Mouse (Mus musculus) left cerebral cortex, adult 9 months (tissue): Measurements from ENCODE around the gene Hhat.
A peak's percentile ranks its signal among the peaks of the same experiment; 100 is the strongest.

Experiments
- DNase-seq, 2 experiments: peaks; one replicate each; pipeline ENCODE4 v3.0.0; 2022; ENCODE audit warnings: low spot score in 2 of 2

Hhat gene

DNA sequence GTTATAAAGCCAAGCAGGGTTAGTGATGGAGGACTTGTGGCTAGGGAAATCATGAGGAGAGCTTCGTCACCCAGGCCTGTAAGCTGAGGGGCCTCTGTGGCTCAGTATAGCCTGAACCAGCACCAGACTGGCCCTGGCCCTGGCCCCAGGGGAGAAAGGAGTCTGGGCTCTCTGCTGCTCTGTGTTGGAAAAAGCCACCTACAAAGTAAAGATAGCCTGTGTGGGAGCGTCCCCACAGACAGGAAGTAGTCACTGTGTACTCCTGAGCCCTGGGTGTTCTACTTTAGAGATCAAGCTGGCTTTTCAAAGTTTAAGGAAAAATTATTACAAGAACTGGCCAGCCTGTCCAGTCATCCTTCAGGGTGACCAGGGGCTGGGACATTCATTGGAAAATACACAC lies 273.5 kb downstream of the Hhat start:
- no peak for DNase-seq

DNA sequence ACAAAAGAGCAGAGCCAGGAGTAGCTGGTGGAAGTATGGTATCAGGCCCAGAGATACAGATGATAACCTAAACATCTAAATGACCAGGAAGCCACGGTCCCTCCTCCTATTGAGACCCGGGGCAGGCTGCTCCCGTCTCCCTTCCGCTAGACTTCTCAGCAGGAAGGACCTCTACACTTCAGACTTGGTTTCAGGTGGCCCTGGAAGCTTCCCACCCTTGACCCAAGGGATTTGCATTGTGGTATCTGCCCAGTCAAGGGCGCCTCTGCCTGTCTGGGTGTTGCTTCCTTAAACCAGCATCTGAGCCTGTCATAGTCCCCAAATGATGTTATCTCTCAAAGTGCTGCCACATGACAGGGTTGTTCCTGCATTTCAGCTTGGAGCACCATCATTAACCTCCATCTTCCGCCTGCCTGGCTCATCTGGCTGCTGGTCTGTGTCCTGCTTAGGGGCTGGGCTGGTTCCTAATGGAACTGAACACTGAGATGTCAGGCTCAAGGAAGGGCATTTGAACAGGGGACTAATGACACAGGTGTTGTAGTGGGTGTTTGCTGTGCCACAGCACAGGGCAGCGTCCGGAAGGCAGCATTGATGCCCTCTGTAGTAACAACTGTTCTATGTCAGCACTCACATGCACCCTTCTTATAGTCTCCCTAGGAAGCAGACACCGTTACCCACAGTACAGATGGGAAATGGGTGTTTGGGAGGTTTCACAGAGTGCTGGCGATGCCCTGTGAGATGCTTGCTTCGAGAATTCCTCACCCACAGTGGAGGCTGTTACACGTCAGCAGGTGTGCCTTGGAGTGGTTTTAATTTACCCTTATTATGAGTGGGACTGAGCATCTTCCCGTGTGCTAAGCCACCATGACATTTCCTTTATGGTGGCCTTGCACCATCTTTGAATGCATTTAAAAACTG lies 280.9 kb downstream of the Hhat start:
- no peak for DNase-seq

- DNase-seq, result no peak
These were observed 283.5 kb downstream of the Hhat start for GRCm38 (mm10) chr1:192487571-192487970.

DNA sequence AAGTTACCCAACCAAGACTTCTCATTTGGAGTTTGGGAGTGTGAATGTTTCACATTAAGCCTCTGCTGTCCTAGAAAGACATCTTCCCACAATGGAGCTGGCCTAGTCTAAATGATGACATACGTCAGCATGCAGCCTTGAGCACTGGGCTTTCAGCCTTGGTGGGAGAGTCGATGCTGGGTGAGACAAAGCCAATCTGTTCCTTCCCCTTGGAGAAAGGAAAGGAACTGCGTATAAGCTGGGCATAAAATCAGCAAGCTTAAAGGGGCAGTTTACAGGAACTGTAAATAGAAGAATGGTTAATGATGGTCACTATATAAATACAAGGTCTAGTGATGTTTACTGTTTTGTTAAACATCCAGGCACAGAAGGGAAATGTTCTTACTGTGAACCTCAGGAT lies 286.0 kb downstream of the Hhat start:
- DNase-seq, result no peak

DNA sequence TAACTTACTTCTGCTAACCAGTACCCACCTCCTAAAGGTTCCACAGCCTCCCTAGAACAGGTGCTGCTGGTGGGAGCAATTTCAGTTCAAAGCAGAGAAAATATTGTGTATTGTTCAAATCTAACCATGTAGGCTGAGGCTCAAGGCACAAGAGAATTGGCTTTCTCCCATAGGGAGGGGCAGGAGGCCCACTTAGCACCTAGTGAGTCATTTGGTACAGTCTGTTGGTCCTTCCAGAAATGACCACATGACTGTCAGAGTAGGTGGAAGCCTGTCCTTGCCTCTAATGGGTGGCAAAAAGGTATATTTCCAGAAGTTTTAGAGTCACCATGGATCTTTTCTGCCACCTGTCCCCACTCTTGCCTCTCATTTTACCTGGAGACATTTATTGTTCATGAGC lies 289.6 kb downstream of the Hhat start:
- peak in 1 of 2 experiments; percentile 34 for DNase-seq

- DNase-seq, result peak; percentile 27 to 44
These were observed 290.8 kb downstream of the Hhat start for GRCm38 (mm10) chr1:192480072-192480784.

GRCm38 (mm10) chr1:192478176-192478575 lies 292.8 kb downstream of the Hhat start:
- DNase-seq, result no peak

DNA sequence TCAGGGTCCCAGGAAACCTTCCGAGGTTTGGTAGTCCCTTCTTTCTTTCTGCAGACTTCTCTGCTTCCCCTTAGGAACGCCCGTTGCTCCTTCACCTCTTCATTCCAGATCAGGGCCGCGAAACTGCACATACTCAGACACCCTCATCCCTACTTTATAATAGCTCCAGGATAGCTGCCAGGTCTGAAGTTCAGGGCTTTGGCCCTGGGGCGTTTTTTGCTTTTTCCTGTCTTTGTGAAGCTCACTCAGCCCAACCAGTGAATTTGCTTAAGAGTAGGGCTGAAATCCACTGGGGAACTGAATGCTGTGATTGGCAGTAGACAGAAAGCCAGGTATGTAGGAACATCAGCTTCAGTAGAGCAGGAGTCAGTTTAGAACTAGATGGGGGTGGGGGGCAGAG lies 293.5 kb downstream of the Hhat start:
- DNase-seq, result no peak

DNA sequence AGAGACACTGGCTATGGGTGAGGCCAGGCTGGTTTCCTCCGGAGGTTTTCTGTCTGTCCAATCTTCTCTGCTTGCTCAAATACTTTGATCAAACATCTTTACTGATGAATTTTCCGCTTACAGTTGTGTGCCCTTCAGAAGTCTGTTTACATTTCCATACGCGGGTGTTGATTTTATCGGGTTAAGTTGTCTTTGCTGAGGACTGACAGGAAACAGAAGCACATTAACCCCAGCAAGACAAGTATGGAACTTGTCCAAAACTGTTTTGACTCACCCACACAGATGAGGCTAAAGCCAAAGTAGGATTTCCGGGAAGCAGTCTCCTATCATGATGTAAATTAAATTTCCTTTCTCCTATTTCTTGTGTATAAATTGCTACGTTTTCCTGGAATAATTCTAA lies 294.3 kb downstream of the Hhat start:
- DNase-seq, result no peak

DNA sequence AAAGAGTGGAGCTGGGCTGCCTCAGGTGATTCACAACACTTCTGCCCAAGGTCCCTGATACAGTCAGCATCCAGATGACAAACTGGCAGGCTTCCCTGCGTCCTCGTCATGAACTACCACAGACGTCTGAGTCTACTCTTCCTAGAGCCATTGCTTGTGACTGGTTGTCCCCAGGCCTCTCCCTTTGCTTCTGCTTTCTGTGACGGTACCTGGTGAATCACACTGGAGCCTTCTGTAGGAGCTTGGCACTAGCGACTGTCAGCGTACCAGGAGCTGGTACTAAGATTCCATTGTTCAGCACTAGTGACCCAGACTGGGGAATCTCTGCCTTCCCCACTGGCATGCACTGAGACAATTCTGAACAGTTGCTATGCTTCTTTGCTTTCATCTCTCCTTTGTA lies 297.9 kb downstream of the Hhat start:
- no peak for DNase-seq

GRCm38 (mm10) chr1:192472366-192472765 lies 298.7 kb downstream of the Hhat start:
- DNase-seq, result no peak

DNA sequence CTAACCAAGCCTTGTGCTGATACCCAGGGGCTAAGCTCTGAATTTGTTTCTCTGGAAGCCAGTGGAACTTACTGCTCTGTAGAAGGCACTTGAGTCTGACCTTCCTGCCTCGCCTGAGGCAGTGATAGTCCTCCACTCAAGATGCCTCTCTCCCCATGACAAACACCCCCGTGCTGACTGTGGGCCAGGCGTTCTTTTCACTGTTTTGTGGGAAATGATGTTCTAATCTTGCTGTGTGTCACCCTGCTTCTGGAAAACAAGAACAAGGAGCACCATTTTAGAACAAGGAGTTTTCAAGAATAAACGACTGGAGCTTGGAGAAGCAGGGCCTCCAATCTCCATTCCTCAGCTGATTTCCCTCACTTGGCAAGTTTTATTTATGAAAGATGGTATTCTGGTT lies 307.3 kb downstream of the Hhat start:
- no peak for DNase-seq

DNA sequence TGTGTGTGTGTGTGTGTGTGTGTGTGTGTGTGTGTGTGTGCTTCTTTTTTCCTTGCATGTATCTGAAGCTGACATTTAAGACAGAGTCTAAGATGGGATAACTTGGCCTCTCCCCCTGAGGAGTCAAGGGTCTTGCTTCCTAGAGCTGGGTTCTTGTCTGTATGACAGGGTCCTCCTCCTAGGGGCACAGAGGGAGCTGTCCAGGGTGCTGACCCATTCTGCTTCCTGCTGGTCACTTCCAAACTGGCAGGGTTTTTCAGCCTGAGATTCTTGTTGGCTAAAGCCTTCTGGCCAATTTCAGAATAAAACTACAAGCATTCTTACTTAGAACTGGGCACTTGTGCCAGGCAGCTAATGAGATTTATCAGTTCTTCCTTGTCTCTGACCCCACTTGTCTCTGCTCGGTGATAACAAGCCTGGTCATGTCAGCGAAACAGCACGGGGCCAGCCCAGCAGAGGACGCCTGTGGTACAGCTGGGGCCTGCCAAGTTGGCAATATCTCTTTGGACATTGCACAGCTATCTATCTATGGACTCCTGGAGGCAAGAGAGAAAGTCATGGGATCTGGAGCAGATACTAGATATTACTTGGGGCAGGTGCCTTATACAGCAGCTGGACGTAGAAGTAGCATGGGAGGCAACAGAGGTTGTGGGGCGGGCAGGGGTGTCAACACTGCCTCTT lies 313.4 kb downstream of the Hhat start:
- no peak for DNase-seq

DNA sequence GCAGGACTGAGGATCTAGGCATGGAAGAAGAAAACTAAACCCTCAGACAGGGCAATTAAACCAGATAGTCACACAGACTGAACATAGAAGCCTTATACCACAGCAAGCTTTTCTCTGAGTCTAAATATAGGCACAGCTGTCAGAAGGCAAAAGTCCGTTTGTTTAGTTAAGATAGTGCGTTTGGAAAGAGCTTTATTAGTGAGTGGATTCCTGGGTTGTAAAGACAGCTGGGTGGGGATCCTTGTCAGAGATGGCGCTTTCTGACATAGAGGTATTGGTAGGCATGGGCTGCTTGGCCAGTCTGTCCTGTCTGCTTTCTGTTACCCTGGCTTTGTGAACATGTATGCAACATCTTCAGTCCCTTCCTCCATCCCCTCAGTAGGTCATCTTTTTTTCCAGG lies 314.0 kb downstream of the Hhat start:
- no peak for DNase-seq

GRCm38 (mm10) chr1:192454981-192455380 lies 316.0 kb downstream of the Hhat start:
- no peak for DNase-seq

DNA sequence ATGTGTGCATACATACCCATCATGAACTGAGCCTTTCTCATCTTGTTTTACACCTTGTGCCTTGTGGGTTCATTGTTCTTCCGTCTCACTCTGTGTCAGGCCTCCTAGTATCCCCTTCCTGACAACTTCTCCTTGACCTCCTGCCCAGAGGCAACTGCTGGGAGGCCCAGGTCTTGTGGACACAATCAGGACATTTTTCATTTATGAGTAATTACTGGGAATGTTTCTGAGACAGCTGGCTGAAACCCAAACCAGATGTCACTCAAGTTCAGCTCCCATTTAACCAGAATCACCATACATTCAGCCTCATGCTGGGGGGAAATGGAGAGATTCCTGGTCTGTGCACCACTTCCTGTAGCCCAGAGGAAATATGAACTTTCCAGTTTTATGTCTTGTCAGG lies 316.5 kb downstream of the Hhat start:
- no peak for DNase-seq

GRCm38 (mm10) chr1:192451722-192452121 lies 319.3 kb downstream of the Hhat start:
- peak in 1 of 2 experiments; percentile 48 for DNase-seq

GRCm38 (mm10) chr1:192450425-192450824 lies 320.6 kb downstream of the Hhat start:
- no peak for DNase-seq

DNA sequence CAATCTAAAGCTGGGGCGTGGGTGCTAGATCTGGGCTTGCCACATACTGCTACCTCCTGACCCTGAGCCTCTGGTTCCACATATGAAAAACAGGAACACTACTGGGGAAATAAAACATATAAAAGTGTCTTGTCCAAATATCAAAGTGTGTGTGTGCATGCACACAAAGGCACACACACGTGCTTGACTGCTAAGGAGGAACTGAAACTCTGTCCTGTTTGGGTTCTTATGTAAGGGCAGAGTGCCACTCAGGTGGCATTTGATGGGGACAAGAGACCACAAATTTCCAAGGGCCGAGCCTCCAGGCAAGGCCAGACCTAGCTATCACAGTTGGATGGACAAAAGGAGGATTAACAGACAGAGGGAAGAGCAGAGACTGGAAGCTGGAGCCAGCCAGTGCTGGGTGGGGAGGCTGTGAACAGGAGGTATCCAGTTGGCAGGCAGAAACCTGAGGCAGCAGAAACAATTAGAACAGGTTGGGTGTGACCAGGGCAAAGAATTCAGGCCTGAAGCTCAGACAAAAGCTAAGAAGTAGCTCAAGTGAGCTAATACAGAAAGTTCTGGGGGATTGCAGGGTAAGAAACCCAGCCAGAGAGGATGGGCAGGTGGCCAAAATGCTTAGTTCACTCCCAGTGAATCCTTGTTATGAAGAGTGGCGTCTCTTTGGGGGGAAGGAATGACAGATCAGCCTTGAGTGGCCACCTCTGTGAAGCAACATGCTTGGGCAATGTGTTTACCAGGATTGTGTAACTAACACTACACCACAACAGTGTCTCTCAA lies 321.3 kb downstream of the Hhat start:
- no peak for DNase-seq

- DNase-seq, result no peak
These were observed 322.5 kb downstream of the Hhat start for GRCm38 (mm10) chr1:192448512-192448911.

DNA sequence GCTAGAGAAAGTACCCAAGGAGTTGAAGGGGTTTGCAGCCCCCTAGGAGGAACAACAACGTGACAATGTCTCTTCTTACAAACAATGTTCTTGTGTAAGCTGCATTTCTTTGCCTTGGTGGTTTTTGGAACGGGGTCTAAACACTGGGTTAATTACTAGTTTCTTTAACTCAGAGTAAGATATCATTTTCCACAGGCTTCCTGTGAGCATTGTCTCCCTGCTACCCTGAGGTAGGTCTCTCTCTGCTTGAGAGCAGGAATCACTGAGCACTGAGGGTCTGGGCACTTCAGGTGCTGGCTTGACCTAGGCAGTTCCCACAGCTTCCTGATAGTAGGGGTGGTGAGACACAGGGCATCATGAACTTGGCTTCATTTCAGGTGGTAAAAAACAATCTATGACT lies 323.4 kb downstream of the Hhat start:
- no peak for DNase-seq
